Mouse (Mus musculus): Measurements from ENCODE around the gene Cd160. TPM values are rescaled to one million over a fixed set of nuclear protein-coding genes. Genes with fewer than 3 reads are reported as not detected.

Cd160 gene
- polyA plus RNA-seq, 1 experiment from 2014 or later, result 0.15 TPM

DNA sequence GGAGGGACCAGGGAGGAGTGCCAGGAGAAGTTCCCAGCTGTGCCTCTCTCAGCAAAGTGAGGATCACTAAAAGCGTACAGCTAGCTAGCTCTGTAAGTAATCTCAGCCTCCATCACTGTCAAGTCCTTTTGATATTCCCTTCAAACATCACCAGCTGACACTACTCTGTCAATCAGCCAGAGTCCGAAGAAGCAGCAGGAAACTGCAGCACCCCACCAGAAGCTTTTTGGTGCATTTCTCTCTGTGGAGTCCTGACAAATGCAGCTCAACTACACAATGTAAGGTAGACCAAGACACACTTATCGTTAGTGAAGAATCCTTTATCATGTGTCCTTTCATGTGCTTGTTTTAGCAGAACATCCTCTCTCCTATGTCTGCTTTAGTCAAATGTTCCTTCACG, 7.6 kb downstream of the Cd160 start:
- H3K9me3 ChIP-seq (ENCODE audit: control insufficient read depth, low read length), result no peaks in the 10 kb centered on the region
- no peak overlapping the region for H3K27ac ChIP-seq (ENCODE audit: low read depth, low read length)
- no peaks in the 10 kb centered on the region for H3K27me3 ChIP-seq (ENCODE audit: control insufficient read depth, insufficient read depth, low read length)
- DNase-seq (ENCODE audit: low spot score), result no peak
- no peaks in the 10 kb centered on the region for H3K4me1 ChIP-seq (ENCODE audit: control insufficient read depth, insufficient read depth, low read length)
- H3K36me3 ChIP-seq (ENCODE audit: control insufficient read depth, insufficient read depth, low read length), result no peaks in the 10 kb centered on the region
- H3K9ac ChIP-seq (ENCODE audit: low read length), result no peak overlapping the region
- ATAC-seq (ENCODE audit: insufficient read depth, low FRiP score, low TSS enrichment), result no peak
- 89% methylated on average over 4 of the region's 4 CpGs for WGBS
- no peak overlapping the region for H3K4me3 ChIP-seq (ENCODE audit: low read depth, low read length)
- no peak overlapping the region for H3K4me2 ChIP-seq (ENCODE audit: low read depth)

DNA sequence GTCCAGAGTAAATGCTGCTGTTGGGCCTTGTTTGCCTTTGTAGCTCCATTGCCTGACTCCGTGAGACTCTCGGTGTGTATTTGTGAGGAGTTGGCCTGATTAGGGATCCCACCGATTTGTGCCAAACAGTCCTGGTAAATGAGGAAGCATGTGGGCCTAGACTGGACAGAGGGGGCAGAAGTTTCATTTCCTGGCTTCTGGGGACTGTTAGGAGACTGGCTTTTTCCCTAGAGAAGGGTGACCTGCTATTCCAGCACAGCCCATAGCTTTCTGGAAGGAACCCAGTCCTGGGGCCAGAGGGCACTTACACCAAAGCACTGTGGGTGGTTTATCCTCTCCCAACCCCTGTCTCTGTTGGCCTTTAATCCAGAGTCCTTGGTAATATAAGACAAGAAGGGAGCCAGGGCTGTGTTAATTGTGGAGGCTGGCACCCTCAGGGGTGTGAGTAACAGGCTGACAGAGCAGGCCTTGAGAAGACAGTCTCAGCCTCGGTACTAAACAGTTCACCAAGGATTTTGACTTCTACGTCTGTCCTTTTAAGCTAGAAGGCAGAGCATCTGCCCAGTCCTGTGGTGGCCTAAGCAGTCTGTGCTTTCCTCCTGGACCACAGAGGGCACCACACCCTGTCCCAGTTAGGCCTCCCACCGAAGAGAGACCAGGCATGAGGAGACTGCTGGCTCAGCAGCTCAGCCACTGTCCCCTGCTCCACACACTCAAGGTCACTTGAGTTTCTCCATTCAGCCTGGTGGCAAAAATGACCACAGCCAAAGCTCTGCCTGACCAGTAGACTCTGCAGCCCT, 8.8 kb downstream of the Cd160 start:
- Histone ChIP-seq H3K4me1 (ENCODE audit: control insufficient read depth, insufficient read depth, low read length) (no peaks in the 10 kb centered on the region), H3K36me3 (ENCODE audit: control insufficient read depth, insufficient read depth, low read length) (no peaks in the 10 kb centered on the region), H3K4me2 (ENCODE audit: low read depth) (no peak overlapping the region), H3K9ac (ENCODE audit: low read length) (no peak overlapping the region), H3K4me3 (ENCODE audit: low read depth, low read length) (no peak overlapping the region), H3K27me3 (ENCODE audit: control insufficient read depth, insufficient read depth, low read length) (no peaks in the 10 kb centered on the region), H3K27ac (ENCODE audit: low read depth, low read length) (no peak overlapping the region), H3K9me3 (ENCODE audit: control insufficient read depth, low read length) (no peaks in the 10 kb centered on the region)
- ATAC-seq (ENCODE audit: insufficient read depth, low FRiP score, low TSS enrichment), result no peak
- no peak for DNase-seq (ENCODE audit: low spot score)
- WGBS, result 75% methylated on average over 6 of the region's 6 CpGs

DNA sequence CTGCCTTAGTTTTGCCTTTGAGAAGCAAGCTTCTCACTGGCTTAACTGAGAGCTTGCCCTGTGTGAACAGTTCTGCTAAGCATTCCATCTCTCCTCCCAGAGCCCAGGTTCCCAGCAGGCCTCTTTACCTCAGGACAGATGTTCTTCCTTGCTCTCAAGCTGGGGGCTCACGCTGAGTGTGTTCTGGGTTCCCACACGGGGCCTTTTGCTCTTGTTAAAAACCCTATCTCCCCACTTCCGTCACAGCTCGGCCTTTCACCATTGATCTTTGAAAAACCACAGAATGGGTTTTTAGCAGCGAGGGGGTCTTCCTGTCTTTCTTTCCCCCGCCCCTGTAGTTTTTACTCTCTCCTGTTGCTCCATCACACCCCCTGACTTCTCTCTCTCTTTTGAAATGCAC, 14.8 kb downstream of the Cd160 start:
- no peaks in the 10 kb centered on the region for H3K36me3 ChIP-seq (ENCODE audit: control insufficient read depth, insufficient read depth, low read length)
- ATAC-seq (ENCODE audit: insufficient read depth, low FRiP score, low TSS enrichment), result no peak
- no peaks in the 10 kb centered on the region for H3K4me1 ChIP-seq (ENCODE audit: control insufficient read depth, insufficient read depth, low read length)
- no peaks in the 10 kb centered on the region for H3K9me3 ChIP-seq (ENCODE audit: control insufficient read depth, low read length)
- WGBS, result 44% methylated on average over 6 of the region's 6 CpGs
- no peak overlapping the region for H3K4me3 ChIP-seq (ENCODE audit: low read depth, low read length)
- no peak overlapping the region for H3K9ac ChIP-seq (ENCODE audit: low read length)
- H3K27ac ChIP-seq (ENCODE audit: low read depth, low read length), result no peak overlapping the region
- no peaks in the 10 kb centered on the region for H3K27me3 ChIP-seq (ENCODE audit: control insufficient read depth, insufficient read depth, low read length)
- DNase-seq (ENCODE audit: low spot score), result no peak
- no peak overlapping the region for H3K4me2 ChIP-seq (ENCODE audit: low read depth)

DNA sequence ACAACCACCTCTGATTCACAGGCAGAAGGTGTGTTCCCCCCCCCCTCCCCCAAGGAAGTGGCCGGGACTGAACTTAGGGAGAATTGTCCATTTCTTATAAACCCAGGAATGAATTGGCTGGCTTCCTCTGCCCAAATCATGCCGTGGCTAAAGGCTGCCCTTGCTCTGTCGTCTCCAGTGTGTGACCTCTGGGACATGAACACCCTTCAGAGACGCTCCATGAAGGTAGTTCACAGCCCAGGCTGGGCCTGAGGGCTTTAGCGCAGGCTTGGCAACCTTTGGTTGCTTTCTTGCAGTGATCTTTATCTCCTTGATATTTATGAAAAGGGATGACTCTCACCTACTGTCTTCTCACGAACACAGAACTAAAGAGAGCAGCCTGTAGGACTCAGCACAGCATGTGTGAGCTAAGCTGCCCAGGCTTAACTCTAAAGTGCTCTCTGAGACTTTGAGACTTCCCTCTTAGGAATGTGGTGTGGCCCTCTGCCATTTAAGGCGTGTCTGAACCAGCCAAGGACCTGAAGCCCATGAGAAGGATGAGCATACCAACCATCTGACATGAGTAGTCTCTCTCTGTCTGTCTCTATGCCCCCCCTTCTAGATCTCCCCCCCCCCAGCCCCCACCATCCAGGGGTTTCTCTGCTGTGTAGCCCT, 15.4 kb downstream of the Cd160 start:
- Histone ChIP-seq H3K4me2 (ENCODE audit: low read depth) (no peak overlapping the region), H3K36me3 (ENCODE audit: control insufficient read depth, insufficient read depth, low read length) (no peaks in the 10 kb centered on the region), H3K9me3 (ENCODE audit: control insufficient read depth, low read length) (no peaks in the 10 kb centered on the region), H3K4me3 (ENCODE audit: low read depth, low read length) (no peak overlapping the region), H3K4me1 (ENCODE audit: control insufficient read depth, insufficient read depth, low read length) (no peaks in the 10 kb centered on the region), H3K27ac (ENCODE audit: low read depth, low read length) (no peak overlapping the region), H3K27me3 (ENCODE audit: control insufficient read depth, insufficient read depth, low read length) (no peaks in the 10 kb centered on the region), H3K9ac (ENCODE audit: low read length) (no peak overlapping the region)
- DNase-seq (ENCODE audit: low spot score) (no peak), ATAC-seq (ENCODE audit: insufficient read depth, low FRiP score, low TSS enrichment) (no peak)
- WGBS, result 78% methylated on average over 7 of the region's 7 CpGs

DNA sequence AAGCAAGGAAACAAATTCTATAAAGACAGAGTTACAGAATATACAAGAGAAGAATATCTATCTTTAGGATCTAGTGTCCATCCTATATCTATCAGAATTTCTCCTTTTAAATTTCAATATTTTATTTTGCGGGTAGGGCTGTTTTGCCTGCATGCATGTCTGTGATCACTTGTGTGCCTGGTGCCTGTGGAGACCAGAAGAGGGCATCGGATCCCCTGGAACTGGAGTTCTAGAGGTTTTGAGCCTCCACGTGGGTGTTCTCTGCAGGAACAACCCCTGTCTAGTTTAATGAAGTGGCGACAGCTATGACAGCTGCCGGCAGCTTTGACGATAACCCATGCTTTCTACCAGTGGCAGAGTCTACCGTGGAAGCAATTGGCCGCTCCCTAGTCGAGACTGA, 16.0 kb downstream of the Cd160 start:
- no peaks in the 10 kb centered on the region for H3K27me3 ChIP-seq (ENCODE audit: control insufficient read depth, insufficient read depth, low read length)
- H3K4me2 ChIP-seq (ENCODE audit: low read depth), result no peak overlapping the region
- no peak overlapping the region for H3K27ac ChIP-seq (ENCODE audit: low read depth, low read length)
- H3K4me1 ChIP-seq (ENCODE audit: control insufficient read depth, insufficient read depth, low read length), result no peaks in the 10 kb centered on the region
- no peaks in the 10 kb centered on the region for H3K36me3 ChIP-seq (ENCODE audit: control insufficient read depth, insufficient read depth, low read length)
- no peak overlapping the region for H3K9ac ChIP-seq (ENCODE audit: low read length)
- no peaks in the 10 kb centered on the region for H3K9me3 ChIP-seq (ENCODE audit: control insufficient read depth, low read length)
- 47% methylated on average over 9 of the region's 9 CpGs for WGBS
- DNase-seq (ENCODE audit: low spot score) (peak; percentile 20), ATAC-seq (ENCODE audit: insufficient read depth, low FRiP score, low TSS enrichment) (no peak)
- no peak overlapping the region for H3K4me3 ChIP-seq (ENCODE audit: low read depth, low read length)

DNA sequence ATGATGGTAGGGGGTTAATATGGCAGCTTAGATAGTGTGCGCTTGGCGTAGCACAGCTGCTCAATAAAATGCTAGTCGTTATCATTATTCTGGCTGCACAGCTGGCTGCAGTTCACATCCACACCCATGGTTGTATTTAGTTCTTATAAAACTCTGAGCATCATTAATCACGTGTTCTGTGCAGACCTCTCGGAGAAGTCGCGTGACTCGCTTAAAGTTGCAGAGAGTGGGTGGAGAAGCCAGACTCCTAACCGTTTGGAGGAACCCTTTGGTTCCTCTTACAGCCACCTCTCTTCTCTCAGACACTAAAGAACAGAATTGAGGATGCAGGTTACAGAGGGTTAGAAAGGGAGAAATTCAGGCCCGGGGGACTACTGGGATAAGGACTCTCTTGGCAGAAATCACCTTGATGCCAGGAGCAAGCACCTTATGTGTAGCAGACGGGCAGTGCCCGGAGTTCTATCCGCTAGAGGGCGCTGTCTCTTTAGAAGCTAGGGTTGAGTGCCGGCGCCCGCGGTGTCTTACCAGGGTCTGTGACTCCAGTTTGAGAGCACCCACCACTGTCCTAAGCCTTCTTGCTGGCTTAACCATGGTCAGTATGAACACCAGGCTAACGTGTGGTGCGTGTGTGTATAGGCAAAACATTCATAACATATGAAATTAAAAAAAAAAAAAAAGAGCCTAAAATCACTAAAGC, 16.6 kb downstream of the Cd160 start:
- peak; percentile 20; the same call in 1 of the 2 replicates for ATAC-seq (ENCODE audit: insufficient read depth, low FRiP score, low TSS enrichment)
- Histone ChIP-seq H3K4me1 (ENCODE audit: control insufficient read depth, insufficient read depth, low read length) (no peaks in the 10 kb centered on the region), H3K4me2 (ENCODE audit: low read depth) (no peak overlapping the region), H3K4me3 (ENCODE audit: low read depth, low read length) (no peak overlapping the region), H3K27me3 (ENCODE audit: control insufficient read depth, insufficient read depth, low read length) (no peaks in the 10 kb centered on the region), H3K36me3 (ENCODE audit: control insufficient read depth, insufficient read depth, low read length) (no peaks in the 10 kb centered on the region), H3K9ac (ENCODE audit: low read length) (no peak overlapping the region), H3K9me3 (ENCODE audit: control insufficient read depth, low read length) (no peaks in the 10 kb centered on the region), H3K27ac (ENCODE audit: low read depth, low read length) (no peak overlapping the region)
- peak; percentile 73 for DNase-seq (ENCODE audit: low spot score)
- WGBS, result 39% methylated on average over 20 of the region's 20 CpGs

DNA sequence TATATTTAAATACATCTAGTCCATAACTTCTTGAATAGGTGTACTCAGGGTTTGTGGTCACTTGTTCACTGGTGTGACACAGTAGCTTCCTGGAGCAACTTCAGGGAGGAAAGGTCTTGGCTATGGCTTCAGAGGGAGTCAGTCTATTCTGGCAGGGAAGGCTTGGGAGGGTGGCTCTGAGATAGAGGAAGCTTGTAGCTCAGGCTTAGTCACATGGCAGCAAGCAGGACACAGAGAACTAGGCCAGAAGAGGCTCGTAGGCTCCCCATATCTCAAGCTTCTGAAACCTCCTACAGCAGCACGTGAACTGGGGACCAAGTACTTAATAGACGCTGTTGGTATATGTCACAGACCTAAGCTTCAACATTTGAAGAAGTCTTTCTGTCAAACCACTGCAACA, 17.9 kb downstream of the Cd160 start:
- no peak for DNase-seq (ENCODE audit: low spot score)
- Histone ChIP-seq H3K9me3 (ENCODE audit: control insufficient read depth, low read length) (no peaks in the 10 kb centered on the region), H3K36me3 (ENCODE audit: control insufficient read depth, insufficient read depth, low read length) (no peaks in the 10 kb centered on the region), H3K9ac (ENCODE audit: low read length) (no peak overlapping the region), H3K27me3 (ENCODE audit: control insufficient read depth, insufficient read depth, low read length) (no peaks in the 10 kb centered on the region), H3K27ac (ENCODE audit: low read depth, low read length) (no peak overlapping the region), H3K4me2 (ENCODE audit: low read depth) (no peak overlapping the region), H3K4me1 (ENCODE audit: control insufficient read depth, insufficient read depth, low read length) (no peaks in the 10 kb centered on the region), H3K4me3 (ENCODE audit: low read depth, low read length) (no peak overlapping the region)
- 84% methylated on average over 3 of the region's 3 CpGs for WGBS
- ATAC-seq (ENCODE audit: insufficient read depth, low FRiP score, low TSS enrichment), result no peak

DNA sequence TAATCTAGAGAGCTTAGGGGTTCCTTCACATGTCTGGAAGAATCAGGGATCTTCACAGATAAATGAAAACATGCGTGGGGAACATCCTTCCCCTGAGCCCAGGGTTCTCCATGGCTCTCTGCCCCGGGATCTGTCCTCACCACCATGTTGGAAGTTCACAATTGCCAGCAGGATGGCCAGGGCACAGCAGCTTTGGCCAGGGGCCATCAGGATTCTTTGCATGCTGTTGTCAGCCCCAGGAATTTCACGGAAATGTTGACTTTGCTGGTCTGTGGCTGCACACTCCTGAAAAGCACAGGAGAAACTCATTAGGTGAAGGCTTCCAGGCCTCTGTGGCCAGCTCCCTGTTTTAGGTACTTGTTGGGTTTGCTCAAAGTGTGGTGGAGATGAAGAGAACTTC, 20.5 kb downstream of the Cd160 start:
- no peaks in the 10 kb centered on the region for H3K9me3 ChIP-seq (ENCODE audit: control insufficient read depth, low read length)
- H3K9ac ChIP-seq (ENCODE audit: low read length), result no peak overlapping the region
- no peaks in the 10 kb centered on the region for H3K4me1 ChIP-seq (ENCODE audit: control insufficient read depth, insufficient read depth, low read length)
- no peak overlapping the region for H3K27ac ChIP-seq (ENCODE audit: low read depth, low read length)
- no peak overlapping the region for H3K4me3 ChIP-seq (ENCODE audit: low read depth, low read length)
- DNase-seq (ENCODE audit: low spot score), result no peak
- 89% methylated on average over 3 of the region's 3 CpGs for WGBS
- no peaks in the 10 kb centered on the region for H3K27me3 ChIP-seq (ENCODE audit: control insufficient read depth, insufficient read depth, low read length)
- no peak for ATAC-seq (ENCODE audit: insufficient read depth, low FRiP score, low TSS enrichment)
- no peak overlapping the region for H3K4me2 ChIP-seq (ENCODE audit: low read depth)
- H3K36me3 ChIP-seq (ENCODE audit: control insufficient read depth, insufficient read depth, low read length), result no peaks in the 10 kb centered on the region

All from neural tube, embryonic 11.5 days (tissue).